Mouse (Mus musculus) A20 (cell line): ENCODE results near the gene Atp6v1e2.
A peak's percentile ranks its signal among the peaks of the same experiment; 100 is the strongest.

Experiments used
- DNase-seq: peaks from one replicate; pipeline ENCODE4 v3.0.0-alpha.2; 2011; ENCODE audit warnings: low read depth, low spot score

Gene Atp6v1e2

GRCm38 (mm10) chr17:86917048-86917447, 30.6 kb downstream of the Atp6v1e2 start, which contains the start of gene Tmem247:
Gene Tmem247 (plus strand): TSS chr17:86917348.
- DNase-seq, result no peak

GRCm38 (mm10) chr17:86915540-86915939, 32.2 kb downstream of the Atp6v1e2 start:
- DNase-seq, result peak; percentile 36

GRCm38 (mm10) chr17:86913003-86913607, 34.6 kb downstream of the Atp6v1e2 start:
- DNase-seq, result no peak

GRCm38 (mm10) chr17:86911261-86911660, 36.4 kb downstream of the Atp6v1e2 start:
- DNase-seq, result no peak

GRCm38 (mm10) chr17:86909733-86910495, 37.8 kb downstream of the Atp6v1e2 start:
- DNase-seq, result no peak

GRCm38 (mm10) chr17:86908316-86908715, 39.4 kb downstream of the Atp6v1e2 start:
- DNase-seq, result no peak

- no peak for DNase-seq
Observed at GRCm38 (mm10) chr17:86907092-86907491, 40.6 kb downstream of the Atp6v1e2 start.

GRCm38 (mm10) chr17:86906601-86907000, 41.1 kb downstream of the Atp6v1e2 start:
- DNase-seq, result no peak

- DNase-seq, result peak; percentile 74
Observed at GRCm38 (mm10) chr17:86906136-86906461, 41.6 kb downstream of the Atp6v1e2 start.

GRCm38 (mm10) chr17:86905297-86906135, 42.2 kb downstream of the Atp6v1e2 start:
- DNase-seq, result no peak

GRCm38 (mm10) chr17:86904206-86904605, 43.5 kb downstream of the Atp6v1e2 start:
- DNase-seq, result no peak

GRCm38 (mm10) chr17:86903596-86903995, 44.1 kb downstream of the Atp6v1e2 start:
- DNase-seq, result peak; percentile 66

- no peak for DNase-seq
Observed at GRCm38 (mm10) chr17:86902399-86903067, 45.2 kb downstream of the Atp6v1e2 start.

- no peak for DNase-seq
Observed at GRCm38 (mm10) chr17:86900564-86900963, 47.1 kb downstream of the Atp6v1e2 start.

GRCm38 (mm10) chr17:86899821-86900220, 47.9 kb downstream of the Atp6v1e2 start:
- DNase-seq, result no peak

- DNase-seq, result no peak
Observed at GRCm38 (mm10) chr17:86897486-86898165, 50.1 kb downstream of the Atp6v1e2 start.

- no peak for DNase-seq
Observed at GRCm38 (mm10) chr17:86895191-86895590, 52.5 kb downstream of the Atp6v1e2 start.
